Mouse (Mus musculus) G1E (cell line): ENCODE results near the gene Gpbp1.

Experiments
- CTCF ChIP-seq: IDR thresholded peaks from 2 replicates; pipeline ENCODE4 v1.5.1; 2012; ENCODE audit warnings: low read depth, low read length, inconsistent platforms, mixed read lengths
- GATA1 ChIP-seq: IDR thresholded peaks from 2 replicates; pipeline ENCODE4 v1.6.1; 2012; ENCODE audit warnings: borderline replicate concordance, low read length, inconsistent platforms, mixed read lengths

GRCm38 (mm10) chr13:111397600-111398151 lies 92.2 kb downstream of the Gpbp1 start:
- TF ChIP-seq CTCF (no peak), GATA1 (no peak)
